Mouse (Mus musculus) forebrain, embryonic 10.5 days (tissue): Measurements from ENCODE around the gene Supt7l. TPM values are rescaled to one million over a fixed set of nuclear protein-coding genes. Genes with fewer than 3 reads are reported as not detected.
"Not testable (repeated sequence)": the region's sequence is repeated elsewhere in the genome, so short reads cannot be mapped to it uniquely, and the experiment has no call there.

Source experiments
- DNase-seq: peaks from one replicate; pipeline ENCODE4 v3.0.0-alpha.2; 2017; ENCODE audit warnings: low spot score; ENCODE audit errors: extremely low spot score
- H3K27ac ChIP-seq: fragments of 300-500 bp; sonication (generic); 2 replicates; pipeline ENCODE4 v1.5.1; 2016; ENCODE audit warnings: mild to moderate bottlenecking
- H3K27me3 ChIP-seq: fragments of 300-500 bp; sonication (generic); 2 replicates; pipeline ENCODE4 v1.6.1; 2016; ENCODE audit warnings: mild to moderate bottlenecking; ENCODE audit not compliant: poor library complexity, severe bottlenecking
- H3K36me3 ChIP-seq: fragments of 300-500 bp; sonication (generic); replicated peaks from 2 replicates; pipeline ENCODE4 v1.6.1; 2016; ENCODE audit warnings: mild to moderate bottlenecking, moderate library complexity
- H3K4me1 ChIP-seq: fragments of 300-500 bp; sonication (generic); 2 replicates; pipeline ENCODE4 v1.6.1; 2016
- H3K4me3 ChIP-seq: fragments of 300-500 bp; sonication (generic); 2 replicates; pipeline ENCODE4 v1.5.1; 2016; ENCODE audit warnings: mild to moderate bottlenecking, moderate library complexity
- H3K9me3 ChIP-seq: fragments of 300-500 bp; sonication (generic); 2 replicates; pipeline ENCODE4 v1.6.1; 2016; ENCODE audit warnings: mild to moderate bottlenecking, moderate library complexity
- WGBS: fragments of 180-500 bp; shearing (Covaris S2); methylation state at CpG from one replicate; pipeline ENCODE4 v1.1.7; 2016; 5-methylcytosine and 5-hydroxymethylcytosine counted together
- polyA plus RNA-seq: library from polyadenylated mRNA; unstranded; fragments of >200 nt; fragmentation: Nextera tagmentation; extraction: Ambion mirVana; gene quantifications from 2 replicates; pipeline ENCODE4 v1.2.1, GENCODE M21; 2016

The Supt7l gene
- polyA plus RNA-seq = 25.1 and 25.5 TPM in 2 replicates

- H3K27ac ChIP-seq = peak within 1 kb of the TSS; percentile 93
- H3K4me3 ChIP-seq = peak within 1 kb of the TSS; percentile 81
- H3K4me1 ChIP-seq = peaks cover 22% of the 10 kb centered on the region
- not testable (repeated sequence) for DNase-seq, H3K27me3 ChIP-seq, H3K9me3 ChIP-seq
- peaks cover 44% of the 10 kb centered on the region for H3K36me3 ChIP-seq
- WGBS = 84% methylated on average over 11 of the region's 11 CpGs
Observed at GRCm38 (mm10) chr5:31527707-31528106, at the start of gene Supt7l. TSS of gene Supt7l (minus strand) at chr5:31527807.

- Histone ChIP-seq H3K27me3 (no peaks in the 10 kb centered on the region), H3K4me3 (no peak overlapping the region), H3K4me1 (peaks cover under 1% of the 10 kb centered on the region), H3K27ac (no peak overlapping the region), H3K36me3 (no peaks in the 10 kb centered on the region), H3K9me3 (no peaks in the 10 kb centered on the region)
- DNase-seq = no peak
- WGBS = 79% methylated on average over 5 of the region's 7 CpGs
Observed at GRCm38 (mm10) chr5:31576539-31576975, 49.0 kb upstream of the Supt7l start.

- no peak for DNase-seq
- H3K27ac ChIP-seq = no peak overlapping the region
- 96% methylated on average over 3 of the region's 3 CpGs for WGBS
- no peak overlapping the region for H3K4me3 ChIP-seq
- H3K36me3 ChIP-seq = no peaks in the 10 kb centered on the region
- H3K27me3 ChIP-seq = no peaks in the 10 kb centered on the region
- H3K9me3 ChIP-seq = no peaks in the 10 kb centered on the region
- peaks cover 11% of the 10 kb centered on the region for H3K4me1 ChIP-seq
Observed at GRCm38 (mm10) chr5:31573722-31574121, 46.1 kb upstream of the Supt7l start.

- H3K4me3 ChIP-seq = peak overlapping the region; percentile 9; the same call in 1 of the 2 replicates
- no peaks in the 10 kb centered on the region for H3K36me3 ChIP-seq
- H3K27ac ChIP-seq = no peak overlapping the region
- H3K27me3 ChIP-seq = no peaks in the 10 kb centered on the region
- no peak for DNase-seq
- 15% methylated on average over 20 of the region's 20 CpGs for WGBS
- H3K4me1 ChIP-seq = peaks cover 11% of the 10 kb centered on the region
- no peaks in the 10 kb centered on the region for H3K9me3 ChIP-seq
Observed at GRCm38 (mm10) chr5:31571023-31571608, 43.5 kb upstream of the Supt7l start.

- no peak overlapping the region for H3K4me3 ChIP-seq
- peaks cover 6% of the 10 kb centered on the region; the same call in 1 of the 2 replicates for H3K36me3 ChIP-seq
- no peak for DNase-seq
- H3K27me3 ChIP-seq = no peaks in the 10 kb centered on the region
- WGBS = 80% methylated on average over 5 of the region's 5 CpGs
- peaks cover 15% of the 10 kb centered on the region for H3K4me1 ChIP-seq
- no peak overlapping the region for H3K27ac ChIP-seq
- H3K9me3 ChIP-seq = no peaks in the 10 kb centered on the region
Observed at GRCm38 (mm10) chr5:31567951-31568657, 40.5 kb upstream of the Supt7l start.

- no peaks in the 10 kb centered on the region for H3K27me3 ChIP-seq
- WGBS = 72% methylated on average over 3 of the region's 3 CpGs
- no peak overlapping the region for H3K4me3 ChIP-seq
Observed at GRCm38 (mm10) chr5:31566457-31566856, 38.9 kb upstream of the Supt7l start.

GRCm38 (mm10) chr5:31566026-31566425 is 38.4 kb upstream of the Supt7l start:
- no peak overlapping the region for H3K4me3 ChIP-seq
- 74% methylated on average over 7 of the region's 7 CpGs for WGBS
- H3K27me3 ChIP-seq = no peaks in the 10 kb centered on the region
- no peak overlapping the region for H3K27ac ChIP-seq
- no peaks in the 10 kb centered on the region for H3K9me3 ChIP-seq
- peaks cover 9% of the 10 kb centered on the region for H3K4me1 ChIP-seq
- peaks cover 19% of the 10 kb centered on the region for H3K36me3 ChIP-seq
- no peak for DNase-seq

More at GRCm38 (mm10) chr5:31566457-31566856, 38.9 kb upstream of the Supt7l start:
- no peaks in the 10 kb centered on the region for H3K9me3 ChIP-seq
- H3K4me1 ChIP-seq = peaks cover 13% of the 10 kb centered on the region
- H3K27ac ChIP-seq = no peak overlapping the region
- no peak for DNase-seq
- H3K36me3 ChIP-seq = peaks cover 18% of the 10 kb centered on the region

GRCm38 (mm10) chr5:31564976-31565375 is 37.4 kb upstream of the Supt7l start:
- no peak overlapping the region for H3K4me3 ChIP-seq
- H3K27me3 ChIP-seq = no peaks in the 10 kb centered on the region
- no peak for DNase-seq
- H3K27ac ChIP-seq = no peak overlapping the region
- H3K4me1 ChIP-seq = peaks cover 3% of the 10 kb centered on the region; the same call in 1 of the 2 replicates
- peaks cover 26% of the 10 kb centered on the region for H3K36me3 ChIP-seq
- no peaks in the 10 kb centered on the region for H3K9me3 ChIP-seq
- WGBS = 92% methylated on average over 4 of the region's 4 CpGs

GRCm38 (mm10) chr5:31563905-31564304 is 36.3 kb upstream of the Supt7l start:
- DNase-seq = no peak
- no peaks in the 10 kb centered on the region for H3K27me3 ChIP-seq
- peaks cover 37% of the 10 kb centered on the region for H3K36me3 ChIP-seq
- no peak overlapping the region for H3K27ac ChIP-seq
- no peak overlapping the region for H3K4me3 ChIP-seq
- H3K4me1 ChIP-seq = peaks cover 3% of the 10 kb centered on the region; the same call in 1 of the 2 replicates
- WGBS = 46% methylated on average over 7 of the region's 7 CpGs
- no peaks in the 10 kb centered on the region for H3K9me3 ChIP-seq

GRCm38 (mm10) chr5:31563496-31563895 is 35.9 kb upstream of the Supt7l start:
- 12% methylated on average over 6 of the region's 6 CpGs for WGBS
- H3K27ac ChIP-seq = no peak overlapping the region
- H3K4me3 ChIP-seq = no peak overlapping the region
- no peaks in the 10 kb centered on the region for H3K9me3 ChIP-seq
- no peaks in the 10 kb centered on the region for H3K27me3 ChIP-seq
- DNase-seq = peak; percentile 73
- H3K4me1 ChIP-seq = peaks cover 3% of the 10 kb centered on the region; the same call in 1 of the 2 replicates
- H3K36me3 ChIP-seq = peaks cover 39% of the 10 kb centered on the region

GRCm38 (mm10) chr5:31562036-31562666 is 34.5 kb upstream of the Supt7l start:
- 89% methylated on average over 7 of the region's 7 CpGs for WGBS
- no peaks in the 10 kb centered on the region for H3K9me3 ChIP-seq
- H3K36me3 ChIP-seq = peaks cover 49% of the 10 kb centered on the region
- H3K4me1 ChIP-seq = peaks cover 3% of the 10 kb centered on the region; the same call in 1 of the 2 replicates
- H3K27ac ChIP-seq = no peak overlapping the region
- H3K27me3 ChIP-seq = no peaks in the 10 kb centered on the region
- no peak overlapping the region for H3K4me3 ChIP-seq
- no peak for DNase-seq

- Histone ChIP-seq H3K4me3 (no peak overlapping the region), H3K9me3 (no peaks in the 10 kb centered on the region), H3K36me3 (peaks cover 67% of the 10 kb centered on the region), H3K27me3 (no peaks in the 10 kb centered on the region), H3K4me1 (peaks cover 3% of the 10 kb centered on the region; the same call in 1 of the 2 replicates), H3K27ac (no peak overlapping the region)
- 98% methylated on average over 2 of the region's 2 CpGs for whole genome bisulfite sequencing
- no peak for DNase-seq
Observed at GRCm38 (mm10) chr5:31560352-31560751, 32.7 kb upstream of the Supt7l start.

- no peak for DNase-seq
- Histone ChIP-seq H3K4me3 (no peak overlapping the region), H3K27ac (no peak overlapping the region), H3K27me3 (no peaks in the 10 kb centered on the region), H3K9me3 (no peaks in the 10 kb centered on the region), H3K4me1 (peaks cover 3% of the 10 kb centered on the region; the same call in 1 of the 2 replicates), H3K36me3 (peaks cover 70% of the 10 kb centered on the region)
- 62% methylated on average over 1 of the region's 1 CpGs for WGBS
Observed at GRCm38 (mm10) chr5:31559401-31559800, 31.8 kb upstream of the Supt7l start.
